Mouse (Mus musculus): ENCODE measurements around the gene Sfta2.

The Sfta2 gene

DNA sequence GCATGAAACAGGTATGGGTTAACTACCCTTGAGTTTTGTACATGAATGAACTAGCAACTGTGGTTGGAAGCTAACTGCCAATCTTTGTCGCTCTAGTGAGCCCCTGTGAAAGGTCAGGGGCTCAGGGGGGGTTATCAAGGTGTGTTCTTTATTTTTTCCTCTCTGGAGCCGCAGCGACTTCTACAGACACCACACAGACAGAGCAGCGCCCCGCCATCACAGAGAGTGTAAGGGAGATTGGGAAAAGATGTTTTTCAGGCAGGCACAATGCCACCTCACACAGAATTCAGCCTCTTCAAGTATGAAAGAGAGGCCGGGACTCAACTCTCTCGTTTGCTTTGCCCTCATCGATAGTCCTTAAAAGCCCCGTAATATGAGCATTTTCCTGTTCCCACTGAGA, 9.2 kb upstream of the Sfta2 start:
- no peak for DNase-seq (ENCODE audit: low read depth)

DNA sequence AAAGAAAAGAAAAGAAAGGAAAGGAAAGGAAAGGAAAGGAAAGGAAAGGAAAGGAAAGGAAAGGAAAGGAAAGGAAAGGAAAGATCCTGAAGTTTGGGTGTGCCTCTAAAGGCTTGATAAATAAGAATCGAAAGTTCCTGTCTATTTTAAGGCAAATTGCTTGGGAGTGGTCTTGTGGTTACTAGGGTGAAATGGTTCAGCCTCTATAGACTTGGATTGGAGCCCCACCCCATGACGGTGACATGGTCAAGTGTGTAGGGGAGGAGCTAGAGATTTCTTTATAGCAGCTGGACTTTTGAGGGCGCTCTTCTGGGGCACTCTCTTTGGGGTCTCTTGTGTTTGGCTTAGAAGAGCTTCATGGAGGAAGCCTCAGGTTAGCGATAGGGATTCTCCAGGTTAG, 7.6 kb upstream of the Sfta2 start:
- DNase-seq (ENCODE audit: low read depth): no peak

DNA sequence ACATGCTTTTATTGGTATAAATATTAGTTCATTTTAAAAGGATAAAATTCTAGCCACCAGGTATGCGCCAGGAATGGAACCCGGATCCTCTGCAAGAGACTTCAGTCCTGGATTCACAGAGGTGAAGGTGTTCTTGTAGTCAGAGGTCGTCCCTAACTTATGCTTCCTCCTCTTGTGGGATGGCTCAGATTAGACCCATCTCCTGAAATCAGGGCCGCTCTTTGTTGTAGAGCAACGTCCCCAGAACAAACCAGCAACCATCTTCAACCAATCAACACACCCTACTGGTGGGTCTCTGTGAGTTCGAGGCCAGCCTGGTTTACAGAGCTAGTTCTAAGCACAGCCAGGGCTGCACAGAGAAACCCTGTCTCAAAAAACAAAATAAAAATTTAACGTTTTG, 6.9 kb upstream of the Sfta2 start:
- no peak for DNase-seq (ENCODE audit: low read depth)

DNA sequence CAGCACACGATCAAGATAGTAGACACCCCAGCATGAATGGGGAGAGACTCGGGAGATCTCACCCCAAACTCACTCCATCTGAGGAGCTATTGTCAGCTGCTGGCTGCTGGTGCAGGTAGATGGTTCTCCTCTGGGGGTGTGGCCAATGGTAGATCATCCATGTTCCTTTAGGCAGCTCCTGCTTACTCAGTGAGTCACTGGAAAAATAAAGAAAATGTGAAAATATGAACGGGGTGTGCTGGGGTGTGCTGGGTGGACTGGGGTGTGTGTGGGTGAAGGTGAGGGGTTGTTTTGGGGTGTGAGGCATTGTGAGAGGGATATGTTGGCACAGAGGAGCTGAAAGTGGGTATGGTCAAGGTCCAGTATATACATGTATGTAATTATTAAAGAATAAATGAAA, 4.0 kb upstream of the Sfta2 start:
- DNase-seq (ENCODE audit: low read depth): no peak

DNA sequence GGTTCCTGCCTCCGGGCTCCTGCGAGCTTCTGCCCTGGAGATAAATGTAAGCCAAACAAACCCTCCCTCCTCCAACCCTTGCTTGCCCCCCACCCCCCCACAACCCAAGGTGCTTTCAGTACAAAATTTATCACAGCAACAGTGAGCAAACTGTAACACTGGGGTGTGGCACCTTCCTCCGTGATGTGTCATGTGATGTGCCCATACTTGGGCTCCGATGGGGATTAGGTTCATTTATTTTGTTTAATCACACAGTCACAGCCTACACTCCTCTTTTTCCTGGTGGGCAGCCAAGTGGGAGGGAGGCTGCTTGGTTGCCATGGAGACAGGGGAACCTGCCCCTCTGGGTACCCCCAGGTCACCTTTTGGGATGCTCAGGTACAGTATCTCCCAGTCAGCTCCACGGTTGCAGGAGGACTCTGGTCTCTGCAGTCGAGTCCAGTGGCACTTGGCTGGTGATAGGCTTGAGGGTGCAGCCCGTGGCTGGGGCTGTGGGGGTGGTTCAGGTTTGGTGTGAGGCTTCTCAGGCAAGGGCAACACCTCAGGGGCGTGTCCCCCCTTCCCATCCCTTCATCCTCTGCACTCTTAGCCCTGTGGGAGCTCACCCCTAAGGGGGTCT, 496 bp downstream of the Sfta2 start:
- DNase-seq (ENCODE audit: low read depth): no peak

DNA sequence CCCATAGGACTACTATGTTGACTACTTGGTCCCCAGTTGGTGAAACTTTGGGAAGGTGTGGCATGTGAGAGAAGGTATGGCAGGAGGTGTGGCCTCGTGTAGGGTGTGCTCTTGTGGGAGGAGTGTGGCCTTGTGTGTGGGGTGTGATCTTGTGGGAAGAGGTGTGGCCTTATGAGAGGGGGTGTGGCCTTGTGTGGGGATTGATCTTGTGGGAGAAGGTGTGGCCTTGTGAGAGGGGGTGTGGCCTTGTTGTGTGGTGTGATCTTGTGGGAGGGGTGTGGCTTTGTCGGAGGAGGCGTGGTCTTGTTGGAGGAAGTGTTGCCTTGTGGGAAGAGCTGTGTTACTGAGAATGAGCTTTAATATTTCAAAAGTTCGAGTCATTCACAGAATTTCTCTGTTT, 15.8 kb downstream of the Sfta2 start:
- DNase-seq (ENCODE audit: low read depth): no peak

DNA sequence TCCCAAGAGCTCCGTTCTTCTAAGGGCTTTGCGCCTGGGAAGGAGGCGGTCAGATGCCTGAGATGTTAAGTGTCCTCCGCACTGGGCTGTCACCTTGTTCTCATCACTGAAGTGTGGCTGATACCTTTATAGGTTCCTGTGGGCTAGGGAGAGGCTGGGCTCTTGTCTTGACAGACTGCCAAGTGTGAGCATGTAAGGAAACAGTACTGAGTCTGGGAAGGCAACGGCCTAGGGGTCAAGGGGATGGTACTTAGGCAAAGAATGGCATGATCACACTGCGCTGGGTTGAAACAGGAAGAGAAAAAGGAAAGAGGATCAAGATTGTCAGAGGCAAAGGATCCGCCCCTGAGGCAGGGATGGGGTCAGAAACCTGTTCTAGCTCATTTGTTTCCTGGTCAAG, 25.2 kb downstream of the Sfta2 start, which contains the start of gene Gm9573:
TSS of gene Gm9573 (minus strand) at position 101 of the 400 bp plus-strand sequence.
- no peak for DNase-seq (ENCODE audit: low read depth)

DNA sequence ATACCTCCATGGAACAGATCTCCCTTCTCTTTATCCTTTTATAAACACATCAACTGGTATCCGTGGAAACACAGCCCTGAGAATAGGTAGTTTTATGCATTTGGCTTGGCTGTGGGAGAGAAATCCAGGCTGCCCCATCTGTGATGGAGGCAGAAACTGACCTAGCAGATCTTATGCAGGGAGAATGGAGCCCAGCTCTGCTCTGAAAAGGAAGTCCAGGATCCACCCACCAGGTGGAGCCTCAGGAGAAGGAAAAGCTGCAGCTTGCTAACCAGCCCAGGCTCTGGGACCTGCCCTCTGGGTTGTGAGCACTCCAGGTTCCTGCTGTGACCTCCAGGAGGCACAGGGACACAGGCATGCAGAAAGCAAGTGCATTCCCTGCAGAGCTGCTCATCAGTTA, 32.6 kb downstream of the Sfta2 start:
- DNase-seq (ENCODE audit: low read depth): no peak

DNA sequence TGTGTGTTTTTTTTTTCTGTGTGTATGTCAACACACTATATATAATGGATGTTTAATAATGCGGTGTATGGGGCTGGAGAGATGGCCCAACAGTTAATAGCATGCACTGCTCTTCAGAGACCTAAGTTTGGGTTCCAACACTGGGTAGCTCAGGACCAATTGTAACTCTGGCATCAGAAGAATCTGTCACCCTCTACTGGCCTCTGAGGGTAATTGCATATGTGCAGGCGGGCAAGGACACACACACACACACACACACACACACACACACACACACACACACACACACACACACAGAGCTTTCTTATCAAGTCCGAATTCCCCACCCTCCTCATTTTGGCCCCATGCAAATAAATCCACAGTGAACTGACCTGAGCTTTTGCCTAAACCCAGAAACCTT, 33.9 kb downstream of the Sfta2 start:
- no peak for DNase-seq (ENCODE audit: low read depth)

DNA sequence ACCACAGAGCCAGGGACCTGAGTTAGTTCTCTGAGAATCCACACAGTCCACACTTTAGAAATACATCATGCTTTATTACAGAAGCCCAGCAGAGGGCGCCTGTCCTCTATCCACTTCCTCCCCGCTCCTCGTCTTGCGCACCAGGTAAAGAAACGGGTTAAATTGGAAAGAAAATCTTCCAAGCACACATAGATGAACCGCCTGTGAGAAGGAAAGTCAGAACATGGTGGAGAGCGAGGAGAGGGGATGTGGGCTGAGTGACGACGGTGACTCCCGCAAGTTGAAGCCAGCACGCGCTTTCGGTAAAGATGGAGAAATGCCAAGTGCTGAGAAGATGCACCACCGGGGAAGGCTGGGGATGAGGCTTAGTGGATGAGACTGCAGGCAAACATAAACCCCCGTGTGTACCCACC, 34.4 kb downstream of the Sfta2 start:
- DNase-seq (ENCODE audit: low read depth): peak; percentile 32

DNA sequence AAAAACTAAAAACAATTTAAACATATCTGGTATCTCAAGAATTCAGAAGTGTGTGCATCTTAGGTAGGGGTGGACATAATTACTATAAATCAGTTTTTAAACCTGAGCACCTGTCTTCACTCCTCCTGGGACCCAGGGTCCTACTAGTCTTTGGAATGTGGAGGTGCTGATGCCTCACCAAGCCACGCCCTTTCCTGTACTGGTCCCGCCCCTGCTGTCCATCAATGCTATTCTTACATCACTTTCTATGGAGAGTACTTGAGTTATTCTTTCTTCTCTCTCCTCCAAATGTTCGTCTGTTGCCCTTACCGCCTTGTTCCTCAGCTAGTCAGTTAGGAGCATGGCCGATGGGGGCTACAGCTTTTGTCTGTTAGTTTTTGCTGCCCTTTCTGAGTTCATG, 35.0 kb downstream of the Sfta2 start:
- DNase-seq (ENCODE audit: low read depth): peak; percentile 16

DNA sequence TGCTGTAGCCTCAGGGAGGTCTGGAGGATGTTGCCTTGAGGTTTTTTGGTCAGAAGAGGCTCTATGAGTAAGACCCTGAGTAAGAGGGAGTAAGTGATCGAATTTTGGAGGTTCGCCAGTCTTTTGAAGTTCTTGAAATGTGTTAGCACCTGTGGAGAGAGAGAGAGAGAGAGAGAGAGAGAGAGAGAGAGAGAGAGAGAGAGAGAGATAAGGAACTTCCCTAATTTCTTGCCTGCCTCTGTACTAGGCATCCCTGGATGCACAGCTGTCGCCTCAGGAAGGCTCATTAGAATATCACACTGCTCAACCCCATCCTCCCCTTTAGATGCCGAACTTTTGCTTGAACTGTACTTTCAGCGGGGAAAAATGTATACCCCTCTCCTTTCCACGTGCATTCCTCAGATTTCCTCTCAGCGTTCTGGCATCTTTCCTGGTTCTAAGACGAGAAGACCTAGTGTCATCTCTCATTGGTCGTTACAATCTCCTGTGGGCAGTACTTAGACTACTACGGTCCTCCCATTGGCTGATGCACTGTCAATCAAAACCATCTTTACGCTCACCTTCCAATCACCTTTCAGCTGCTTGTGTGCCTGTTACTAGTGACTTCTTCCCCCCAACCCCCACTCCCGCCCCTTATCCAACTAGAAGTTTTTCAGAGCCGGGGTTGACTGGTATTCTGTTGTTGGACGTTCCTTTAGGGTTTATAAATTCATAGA, 37.3 kb downstream of the Sfta2 start:
- DNase-seq (ENCODE audit: low read depth): peak; percentile 9

DNA sequence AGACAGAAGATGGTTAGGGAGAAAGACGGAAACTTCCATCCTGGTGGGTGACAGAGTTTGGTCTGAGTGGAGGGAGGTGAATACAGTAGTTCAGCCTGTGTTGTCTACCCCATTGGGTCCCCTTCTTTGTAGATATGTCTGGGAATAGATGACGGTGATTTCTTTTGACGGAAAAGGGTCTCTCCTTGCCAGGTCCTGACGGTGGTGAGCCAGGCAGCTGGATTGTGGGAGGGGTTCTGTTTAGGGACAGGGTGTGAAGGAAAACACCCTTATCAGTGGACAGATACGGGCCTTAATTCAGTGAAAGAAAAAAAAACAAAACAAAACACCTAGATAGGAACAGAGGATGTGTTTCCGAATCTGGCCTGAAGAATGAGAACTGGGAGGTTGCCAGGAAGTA, 38.0 kb downstream of the Sfta2 start:
- no peak for DNase-seq (ENCODE audit: low read depth)

DNA sequence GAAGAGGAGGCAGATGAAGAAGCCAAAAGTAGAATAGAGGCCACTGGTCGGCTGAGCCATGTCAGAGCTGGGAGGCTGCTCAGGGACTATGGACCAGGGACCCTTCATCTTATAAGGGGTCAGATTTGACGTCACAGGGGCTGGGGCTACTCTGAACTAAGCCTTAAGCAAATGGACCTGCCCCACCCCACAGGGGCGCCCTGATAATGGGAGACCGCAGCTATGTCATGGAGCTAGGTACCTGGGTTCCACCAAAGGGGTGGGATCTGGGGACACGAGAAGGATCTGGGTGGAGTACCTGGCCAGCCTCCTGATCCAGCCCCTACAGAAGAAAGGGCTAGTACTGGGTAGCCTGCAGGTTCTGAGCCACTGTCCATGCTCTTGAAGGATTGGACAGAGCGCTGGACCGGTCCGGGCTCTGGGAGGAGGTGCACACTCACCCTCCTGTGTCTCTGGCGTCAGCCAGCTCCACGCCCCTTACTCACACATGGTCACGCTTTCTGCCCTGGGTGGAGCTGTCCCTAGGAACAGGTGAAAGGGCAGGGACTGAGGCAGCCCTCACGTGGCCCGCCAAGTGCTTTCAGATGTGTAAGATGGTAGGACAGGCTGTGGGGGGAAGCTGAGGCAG, 42.4 kb downstream of the Sfta2 start, which contains the start of gene Mucl3:
TSS of gene Mucl3 (minus strand) at position 87 of the 628 bp plus-strand sequence.
- no peak for DNase-seq (ENCODE audit: low read depth)

DNA sequence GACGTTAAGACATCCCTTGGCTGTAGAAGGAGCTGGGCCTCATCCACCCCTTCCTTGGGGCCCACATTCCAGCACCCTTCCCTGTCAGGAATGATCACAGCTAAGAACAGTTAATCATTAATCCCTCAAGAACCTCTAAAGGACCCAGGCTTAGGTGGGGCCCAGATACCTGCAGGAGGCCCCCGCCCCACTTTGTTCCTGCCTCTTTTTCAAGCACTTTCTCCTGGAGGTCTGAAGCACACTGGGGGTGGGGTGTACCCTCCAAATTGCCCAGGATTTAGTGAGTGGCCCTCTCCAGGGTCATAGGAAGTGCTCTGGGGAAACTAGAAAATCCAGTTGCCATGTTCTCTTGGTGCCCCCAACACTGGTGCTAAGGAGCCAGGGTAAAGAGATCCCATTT, 48.1 kb downstream of the Sfta2 start:
- DNase-seq (ENCODE audit: low read depth): no peak

DNA sequence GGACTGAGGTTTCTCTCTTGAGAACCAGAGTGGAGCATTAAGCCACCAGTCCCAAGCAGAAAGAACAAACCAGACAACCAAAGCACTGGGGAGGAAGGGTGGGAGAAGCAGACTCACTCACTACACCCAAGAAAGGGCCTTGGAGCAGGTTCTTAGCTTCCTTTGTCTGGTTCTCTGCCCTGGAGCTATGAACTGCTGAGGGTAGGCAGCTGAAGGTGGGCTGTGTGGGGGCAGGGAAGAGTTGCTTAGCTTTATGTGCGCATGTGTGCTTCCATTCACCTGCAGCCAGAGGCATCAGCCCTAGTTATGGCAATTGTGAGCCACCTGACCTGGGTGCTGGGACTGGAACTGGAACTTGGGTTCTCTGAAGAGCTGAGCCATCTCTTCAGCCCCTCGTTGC, 51.7 kb downstream of the Sfta2 start:
- no peak for DNase-seq (ENCODE audit: low read depth)

DNA sequence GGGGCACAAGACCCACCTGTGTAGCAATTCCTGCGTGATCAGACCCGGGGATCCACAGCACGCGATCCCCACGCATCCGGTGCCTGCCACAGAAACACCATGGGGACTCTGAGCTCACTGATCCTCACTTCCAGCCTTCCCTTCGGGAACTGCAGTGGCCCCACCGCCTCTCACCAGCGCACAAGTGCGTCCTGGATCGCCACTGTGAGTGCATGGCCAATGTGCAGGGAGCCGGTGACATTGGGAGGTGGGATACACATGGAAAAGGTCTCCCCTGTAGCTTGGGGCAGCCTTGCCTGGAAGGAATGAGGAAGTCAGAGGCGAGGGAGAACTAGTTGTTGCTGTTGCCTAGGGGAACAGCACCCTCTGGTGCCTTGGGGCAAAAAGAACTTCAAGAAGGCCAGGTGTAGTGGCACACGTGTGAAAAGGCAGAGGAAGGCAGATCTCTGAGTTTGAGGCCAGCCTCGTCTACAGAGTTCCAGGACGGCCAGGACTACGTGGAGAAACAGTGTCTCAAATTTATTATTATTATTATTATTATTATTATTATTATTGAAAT, 64.7 kb downstream of the Sfta2 start:
- DNase-seq (ENCODE audit: low read depth): peak; percentile 34

DNA sequence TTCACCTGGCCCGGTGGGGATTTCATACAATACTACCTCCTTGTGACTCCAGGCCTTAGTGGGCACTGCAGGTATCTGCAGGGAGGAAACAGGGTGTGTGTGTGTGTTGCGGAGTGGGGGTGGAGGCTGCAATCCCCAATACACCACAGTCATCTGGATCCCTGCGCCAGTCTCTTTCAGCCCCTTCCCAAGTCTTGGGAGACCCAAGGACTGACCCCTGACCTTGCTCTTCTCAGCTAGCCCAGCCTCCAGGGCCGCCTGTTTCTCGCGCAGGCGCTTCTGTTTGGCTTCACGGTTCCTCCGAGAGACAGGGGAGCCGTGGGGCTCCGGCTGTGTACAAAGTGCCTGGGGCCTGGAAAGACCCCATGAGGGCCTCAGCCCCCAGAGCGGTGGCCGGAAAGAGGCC, 65.5 kb downstream of the Sfta2 start:
- DNase-seq (ENCODE audit: low read depth): no peak

DNA sequence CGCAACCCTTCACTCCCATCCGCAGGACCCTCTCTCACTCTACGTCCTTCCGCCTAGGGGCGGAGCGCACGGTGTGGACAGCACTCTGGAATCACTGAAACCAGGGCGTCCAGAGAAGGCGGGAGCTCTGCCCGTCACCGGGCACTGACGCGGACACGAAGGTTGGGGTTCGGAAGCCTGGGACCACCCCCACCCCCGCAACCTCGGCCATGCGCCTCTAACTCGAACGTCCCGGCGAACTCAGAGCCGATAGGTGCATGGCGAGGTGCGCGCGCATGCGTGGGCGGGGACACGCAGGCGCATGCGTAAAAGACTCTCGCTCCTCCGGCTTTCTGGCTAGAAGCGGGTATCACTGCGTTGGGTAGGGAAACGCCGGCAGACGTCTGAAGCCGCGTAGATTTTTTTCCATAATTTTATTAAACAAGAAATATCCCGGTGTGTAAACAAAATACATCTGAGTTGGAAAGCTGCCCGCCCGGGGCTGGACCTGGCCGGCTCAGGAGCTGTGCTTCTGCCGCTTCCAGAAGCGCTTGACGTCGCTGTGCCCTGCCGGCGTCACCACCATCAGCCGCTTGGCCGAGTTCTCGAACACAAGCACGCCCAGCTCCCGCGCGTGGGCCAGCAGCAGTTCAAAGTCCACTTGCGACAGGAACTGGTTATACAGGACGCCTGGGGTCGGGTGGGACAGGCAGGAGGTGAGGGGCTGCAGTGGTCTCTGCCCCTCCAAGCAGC, 66.2 kb downstream of the Sfta2 start, which contains the start of gene Vars2:
TSS of gene Vars2 (minus strand) at position 259 of the 732 bp plus-strand sequence.
- DNase-seq (ENCODE audit: low read depth): peak; percentile 89

DNA sequence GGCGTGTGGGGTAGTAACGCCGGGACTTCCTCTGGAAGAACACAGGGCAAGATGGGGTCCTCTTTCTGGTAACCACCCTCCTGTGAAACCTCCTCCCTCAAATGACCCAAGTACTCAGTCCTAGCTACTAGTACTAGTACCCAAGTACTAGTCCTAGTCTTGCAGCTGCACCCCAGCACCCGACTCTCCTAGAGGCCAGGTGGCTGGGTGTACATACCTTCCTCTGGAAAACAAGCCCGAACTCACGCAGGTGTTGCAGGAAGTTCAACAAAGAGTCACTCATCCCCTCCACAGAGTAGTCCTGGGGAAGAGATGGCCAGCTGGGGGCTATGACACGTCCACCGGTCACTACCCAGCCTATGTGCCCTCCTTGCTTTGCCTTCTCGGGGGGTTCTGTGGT, 68.4 kb downstream of the Sfta2 start:
- DNase-seq (ENCODE audit: low read depth): no peak

DNA sequence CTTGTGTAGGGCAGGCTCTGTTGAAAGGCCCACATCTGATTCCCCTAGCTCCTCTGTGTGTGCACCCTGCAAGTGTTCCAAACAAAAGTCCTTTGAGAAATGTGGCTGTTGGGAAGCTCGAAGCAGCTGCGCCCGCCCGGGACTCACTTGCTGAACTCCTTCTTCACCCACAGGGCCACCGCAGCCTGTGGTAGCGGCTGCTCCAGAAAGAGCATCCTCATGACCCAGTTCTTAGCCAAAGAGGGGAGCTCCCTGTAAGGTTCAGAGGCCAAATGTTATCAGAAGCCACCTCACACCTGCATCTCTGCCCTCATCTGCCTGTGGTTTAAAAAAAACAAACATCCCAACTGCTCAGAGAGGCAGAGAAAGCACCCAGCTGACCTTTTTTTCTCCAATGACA, 70.5 kb downstream of the Sfta2 start:
- no peak for DNase-seq (ENCODE audit: low read depth)

DNA sequence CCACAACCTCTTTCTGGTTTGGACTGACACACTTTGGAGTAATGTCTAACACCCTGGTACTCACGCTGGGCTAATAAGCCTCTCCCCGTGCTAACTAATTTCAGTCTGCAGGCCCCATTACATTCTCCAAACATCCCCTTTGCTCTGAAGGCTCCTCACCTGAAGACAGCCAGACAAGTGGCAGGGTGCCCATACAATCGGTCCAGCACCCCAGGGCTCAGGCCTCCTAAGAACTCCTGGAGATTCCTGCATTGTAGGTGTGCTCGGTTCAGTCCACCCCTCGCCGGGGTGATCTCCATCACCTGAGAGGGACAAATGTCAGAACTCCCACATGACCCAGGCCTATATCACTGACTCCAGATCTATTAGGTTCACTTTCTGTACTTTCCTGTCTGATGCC, 71.2 kb downstream of the Sfta2 start:
- DNase-seq (ENCODE audit: low read depth): no peak

All from c-Kit-positive CD71-positive TER-119-negative erythroid progenitor cells, embryonic 14.5 days (primary cell).